Mouse (Mus musculus) midbrain, embryonic 12.5 days (tissue): Measurements from ENCODE around the gene D430041D05Rik. TPM values are rescaled to one million over a fixed set of nuclear protein-coding genes. Genes with fewer than 3 reads are reported as not detected.

Source experiments
- ATAC-seq: fragments of 200-750 bp; cut with Nextera tagmentation; 2 replicates; pipeline ENCODE4 v1.8.0; 2017; ENCODE audit warnings: low read depth, moderate TSS enrichment, moderate library complexity; ENCODE audit not compliant: low FRiP score
- H3K27ac ChIP-seq: fragments of 300-500 bp; sonication (generic); replicated peaks from 2 replicates; pipeline ENCODE4 v1.5.1; 2016; ENCODE audit warnings: mild to moderate bottlenecking
- H3K27me3 ChIP-seq: fragments of 300-500 bp; sonication (generic); 2 replicates; pipeline ENCODE4 v1.6.1; 2016; ENCODE audit warnings: mild to moderate bottlenecking
- H3K36me3 ChIP-seq: fragments of 300-500 bp; sonication (generic); 2 replicates; pipeline ENCODE4 v1.6.1; 2016
- H3K4me1 ChIP-seq: fragments of 300-500 bp; sonication (generic); 2 replicates; pipeline ENCODE4 v1.6.1; 2016
- H3K4me2 ChIP-seq: fragments of 300-500 bp; sonication (generic); replicated peaks from 2 replicates; pipeline ENCODE4 v1.6.1; 2016; ENCODE audit warnings: mild to moderate bottlenecking, moderate library complexity
- H3K4me3 ChIP-seq: fragments of 300-500 bp; sonication (generic); 2 replicates; pipeline ENCODE4 v1.5.1; 2016; ENCODE audit warnings: mild to moderate bottlenecking
- H3K9ac ChIP-seq: fragments of 300-500 bp; sonication (generic); replicated peaks from 2 replicates; pipeline ENCODE4 v1.6.1; 2016; ENCODE audit warnings: mild to moderate bottlenecking, moderate library complexity
- H3K9me3 ChIP-seq: fragments of 300-500 bp; sonication (generic); 2 replicates; pipeline ENCODE4 v1.6.1; 2016; ENCODE audit warnings: mild to moderate bottlenecking
- WGBS: fragments of 180-500 bp; shearing (Covaris S2); methylation state at CpG from one replicate; pipeline ENCODE4 v1.1.7; 2016; 5-methylcytosine and 5-hydroxymethylcytosine counted together
- polyA plus RNA-seq: library from polyadenylated mRNA; unstranded; fragments of >200 nt; fragmentation: Nextera tagmentation; extraction: Ambion mirVana; gene quantifications from 2 replicates; pipeline ENCODE4 v1.2.1, GENCODE M21; 2016

Gene D430041D05Rik
- polyA plus RNA-seq, 1 experiment from 2014 or later: 3.2 TPM

- H3K27me3 ChIP-seq: no peaks in the 10 kb centered on the region
- H3K9ac ChIP-seq: no peak overlapping the region
- H3K9me3 ChIP-seq: no peaks in the 10 kb centered on the region
- H3K27ac ChIP-seq: no peak overlapping the region
- no peaks in the 10 kb centered on the region for H3K4me1 ChIP-seq
- H3K4me2 ChIP-seq: no peak overlapping the region
- no peaks in the 10 kb centered on the region for H3K36me3 ChIP-seq
- 74% methylated on average over 5 of the region's 5 CpGs for WGBS
- no peak for ATAC-seq
- H3K4me3 ChIP-seq: no peak overlapping the region
These were observed 227.5 kb downstream of the D430041D05Rik start for GRCm38 (mm10) chr2:104183246-104183845.

- Histone ChIP-seq H3K4me3 (no peak overlapping the region), H3K4me1 (peaks cover 8% of the 10 kb centered on the region; the same call in 1 of the 2 replicates), H3K27me3 (no peaks in the 10 kb centered on the region), H3K27ac (no peak overlapping the region), H3K9me3 (no peaks in the 10 kb centered on the region), H3K9ac (no peak overlapping the region), H3K36me3 (no peaks in the 10 kb centered on the region), H3K4me2 (no peak overlapping the region)
- ATAC-seq: no peak
- 87% methylated on average over 8 of the region's 8 CpGs for whole genome bisulfite sequencing
These were observed 231.2 kb downstream of the D430041D05Rik start for GRCm38 (mm10) chr2:104179636-104180035.

DNA sequence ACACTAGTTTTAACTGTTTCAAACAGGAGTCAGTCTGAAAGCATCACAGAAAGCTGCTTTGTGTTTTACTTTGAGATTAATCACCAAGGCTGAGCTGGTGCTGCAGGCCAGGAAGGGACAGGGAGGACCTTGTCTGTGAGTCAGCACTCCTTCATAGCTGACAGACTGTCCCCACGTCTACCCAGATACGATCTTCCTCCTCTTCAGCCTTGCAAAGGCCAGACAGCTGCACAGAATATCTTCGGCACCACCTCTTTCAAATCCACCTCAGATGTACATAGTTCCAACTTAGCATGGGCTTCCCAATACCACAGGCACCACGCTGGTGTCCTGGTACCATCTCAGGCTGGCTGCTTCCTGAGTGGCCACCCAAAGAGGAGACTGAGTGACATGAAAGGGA, 232.6 kb downstream of the D430041D05Rik start:
- Histone ChIP-seq H3K27ac (no peak overlapping the region), H3K9ac (no peak overlapping the region), H3K4me3 (no peak overlapping the region), H3K9me3 (no peaks in the 10 kb centered on the region), H3K27me3 (no peaks in the 10 kb centered on the region), H3K4me1 (peaks cover 8% of the 10 kb centered on the region; the same call in 1 of the 2 replicates), H3K4me2 (no peak overlapping the region), H3K36me3 (no peaks in the 10 kb centered on the region)
- ATAC-seq: no peak
- WGBS: 87% methylated on average over 4 of the region's 4 CpGs

- Histone ChIP-seq H3K4me1 (peaks cover 8% of the 10 kb centered on the region; the same call in 1 of the 2 replicates), H3K9ac (no peak overlapping the region), H3K27ac (no peak overlapping the region), H3K4me2 (no peak overlapping the region), H3K36me3 (no peaks in the 10 kb centered on the region), H3K4me3 (no peak overlapping the region), H3K9me3 (no peaks in the 10 kb centered on the region), H3K27me3 (no peaks in the 10 kb centered on the region)
- no peak for ATAC-seq
- 73% methylated on average over 13 of the region's 13 CpGs for WGBS
These were observed 233.7 kb downstream of the D430041D05Rik start for GRCm38 (mm10) chr2:104176979-104177704.

GRCm38 (mm10) chr2:104176166-104176978, 234.4 kb downstream of the D430041D05Rik start:
- Histone ChIP-seq H3K27me3 (no peaks in the 10 kb centered on the region), H3K4me3 (no peak overlapping the region), H3K36me3 (no peaks in the 10 kb centered on the region), H3K27ac (no peak overlapping the region), H3K9me3 (no peaks in the 10 kb centered on the region), H3K4me2 (no peak overlapping the region), H3K9ac (no peak overlapping the region), H3K4me1 (peaks cover 8% of the 10 kb centered on the region; the same call in 1 of the 2 replicates)
- no peak for ATAC-seq
- 82% methylated on average over 17 of the region's 17 CpGs for WGBS

GRCm38 (mm10) chr2:104175476-104176165, 235.2 kb downstream of the D430041D05Rik start:
- WGBS: 93% methylated on average over 9 of the region's 9 CpGs

GRCm38 (mm10) chr2:104173431-104173830, 237.4 kb downstream of the D430041D05Rik start:
- WGBS: 90% methylated on average over 3 of the region's 3 CpGs
- Histone ChIP-seq H3K27me3 (no peaks in the 10 kb centered on the region), H3K27ac (no peak overlapping the region), H3K36me3 (no peaks in the 10 kb centered on the region), H3K4me2 (no peak overlapping the region), H3K4me3 (no peak overlapping the region), H3K9me3 (no peaks in the 10 kb centered on the region), H3K4me1 (peaks cover 14% of the 10 kb centered on the region), H3K9ac (no peak overlapping the region)
- no peak for ATAC-seq

More at GRCm38 (mm10) chr2:104175476-104176165, 235.2 kb downstream of the D430041D05Rik start:
- Histone ChIP-seq H3K27ac (no peak overlapping the region), H3K36me3 (no peaks in the 10 kb centered on the region), H3K27me3 (no peaks in the 10 kb centered on the region), H3K4me3 (no peak overlapping the region), H3K9me3 (no peaks in the 10 kb centered on the region), H3K4me2 (no peak overlapping the region), H3K9ac (no peak overlapping the region), H3K4me1 (peaks cover 8% of the 10 kb centered on the region; the same call in 1 of the 2 replicates)
- no peak for ATAC-seq

GRCm38 (mm10) chr2:104172695-104173348, 238.0 kb downstream of the D430041D05Rik start:
- Histone ChIP-seq H3K36me3 (no peaks in the 10 kb centered on the region), H3K4me2 (no peak overlapping the region), H3K4me1 (peaks cover 20% of the 10 kb centered on the region), H3K27me3 (no peaks in the 10 kb centered on the region), H3K9ac (no peak overlapping the region), H3K4me3 (no peak overlapping the region), H3K27ac (no peak overlapping the region), H3K9me3 (no peaks in the 10 kb centered on the region)
- no peak for ATAC-seq
- 75% methylated on average over 11 of the region's 11 CpGs for WGBS

- no peak overlapping the region for H3K4me3 ChIP-seq
- H3K27ac ChIP-seq: peak overlapping the region; percentile 46
- ATAC-seq: peak; percentile 80
- H3K27me3 ChIP-seq: no peaks in the 10 kb centered on the region
- peaks cover 15% of the 10 kb centered on the region for H3K4me1 ChIP-seq
- H3K36me3 ChIP-seq: no peaks in the 10 kb centered on the region
- H3K4me2 ChIP-seq: peak overlapping the region; percentile 25
- no peaks in the 10 kb centered on the region for H3K9me3 ChIP-seq
- no peak overlapping the region for H3K9ac ChIP-seq
- 50% methylated on average over 17 of the region's 17 CpGs for WGBS
These were observed 242.5 kb downstream of the D430041D05Rik start for GRCm38 (mm10) chr2:104168186-104168896.

DNA sequence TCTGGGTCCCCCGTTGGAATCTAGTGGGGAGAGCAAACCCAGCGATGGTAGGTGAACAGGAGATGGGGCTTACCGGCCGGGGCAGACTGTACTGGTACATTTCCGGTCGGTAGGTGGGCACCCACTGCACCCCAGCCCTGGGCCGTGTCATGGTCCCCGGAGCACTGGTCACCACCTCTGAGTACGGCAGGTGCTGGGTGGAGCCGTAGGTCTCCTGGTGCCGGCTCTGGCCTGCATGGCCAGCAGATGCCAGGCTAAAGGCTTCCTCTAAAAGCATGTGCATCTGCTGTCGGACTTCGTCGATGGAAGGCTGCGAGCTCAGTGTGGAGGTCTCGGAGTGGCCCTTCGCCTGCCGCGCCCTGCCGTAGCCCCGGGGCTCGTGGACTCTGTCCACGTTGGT, 243.0 kb downstream of the D430041D05Rik start:
- no peak overlapping the region for H3K9ac ChIP-seq
- H3K4me2 ChIP-seq: no peak overlapping the region
- no peaks in the 10 kb centered on the region for H3K9me3 ChIP-seq
- peak; percentile 60; the same call in 1 of the 2 replicates for ATAC-seq
- WGBS: 92% methylated on average over 23 of the region's 23 CpGs
- H3K4me3 ChIP-seq: no peak overlapping the region
- no peaks in the 10 kb centered on the region for H3K27me3 ChIP-seq
- H3K4me1 ChIP-seq: peaks cover 15% of the 10 kb centered on the region
- H3K36me3 ChIP-seq: no peaks in the 10 kb centered on the region
- peak overlapping the region; percentile 46 for H3K27ac ChIP-seq

GRCm38 (mm10) chr2:104165631-104166030, 245.2 kb downstream of the D430041D05Rik start:
- no peak overlapping the region for H3K27ac ChIP-seq
- peaks cover 15% of the 10 kb centered on the region for H3K4me1 ChIP-seq
- H3K27me3 ChIP-seq: no peaks in the 10 kb centered on the region
- no peak overlapping the region for H3K9ac ChIP-seq
- no peaks in the 10 kb centered on the region for H3K9me3 ChIP-seq
- H3K4me3 ChIP-seq: no peak overlapping the region
- no peak for ATAC-seq
- WGBS: 93% methylated on average over 2 of the region's 2 CpGs
- H3K36me3 ChIP-seq: no peaks in the 10 kb centered on the region
- no peak overlapping the region for H3K4me2 ChIP-seq
